Mouse (Mus musculus) stomach, postnatal 0 days (tissue): ENCODE data around the gene Hist1h4f. TPM values are rescaled to one million over a fixed set of nuclear protein-coding genes. Genes with fewer than 3 reads are reported as not detected.
"Not testable (repeated sequence)": the region's sequence is repeated elsewhere in the genome, so short reads cannot be mapped to it uniquely, and the experiment has no call there.

ENCODE experiments used
- ATAC-seq: fragments of 200-750 bp; cut with Nextera tagmentation; 2 replicates; pipeline ENCODE4 v1.8.0; 2017; ENCODE audit not compliant: low FRiP score, low TSS enrichment
- DNase-seq: peaks from one replicate; pipeline ENCODE4 v3.0.0-alpha.2; 2016; ENCODE audit warnings: low spot score
- H3K27ac ChIP-seq: fragments of 300-500 bp; sonication (generic); replicated peaks from 2 replicates; pipeline ENCODE4 v1.5.1; 2014; ENCODE audit warnings: mild to moderate bottlenecking, control low read depth
- H3K27me3 ChIP-seq: fragments of 300-500 bp; sonication (generic); 2 replicates; pipeline ENCODE4 v1.6.1; 2014; ENCODE audit warnings: low read length; ENCODE audit not compliant: control insufficient read depth, insufficient read depth
- H3K36me3 ChIP-seq: fragments of 300-500 bp; sonication (generic); 2 replicates; pipeline ENCODE4 v1.6.1; 2014; ENCODE audit warnings: low read length, mixed read lengths; ENCODE audit not compliant: control insufficient read depth, insufficient read depth
- H3K4me1 ChIP-seq: fragments of 300-500 bp; sonication (generic); replicated peaks from 2 replicates; pipeline ENCODE4 v1.6.1; 2014; ENCODE audit warnings: antibody characterized with exemption; ENCODE audit not compliant: control insufficient read depth, insufficient read depth
- H3K4me2 ChIP-seq: fragments of 300-500 bp; sonication (generic); replicated peaks from 2 replicates; pipeline ENCODE4 v1.6.1; 2014; ENCODE audit warnings: low read depth, mild to moderate bottlenecking, control low read depth, moderate library complexity
- H3K4me3 ChIP-seq: fragments of 300-500 bp; sonication (generic); 2 replicates; pipeline ENCODE4 v1.5.1; 2014; ENCODE audit warnings: low read depth, low read length, control low read depth
- H3K9ac ChIP-seq: fragments of 300-500 bp; sonication (generic); 2 replicates; pipeline ENCODE4 v1.6.1; 2014; ENCODE audit warnings: mild to moderate bottlenecking, low read length, control low read depth, mixed read lengths
- H3K9me3 ChIP-seq: fragments of 300-500 bp; sonication (generic); 2 replicates; pipeline ENCODE4 v1.6.1; 2016; ENCODE audit warnings: low read length; ENCODE audit not compliant: control insufficient read depth
- CTCF ChIP-seq: IDR thresholded peaks from 2 replicates; pipeline ENCODE4 v1.5.1; 2016; ENCODE audit warnings: antibody characterized with exemption, low read depth, mild to moderate bottlenecking, moderate library complexity
- EP300 ChIP-seq: optimal IDR thresholded peaks from 2 replicates; pipeline ENCODE3; 2016; ENCODE audit warnings: antibody characterized with exemption
- WGBS: fragments of 180-500 bp; shearing (Covaris S2); extraction: QIAGEN DNeasy Blood & Tissue Kit; methylation state at CpG from one replicate; pipeline ENCODE4 v1.1.7; 2014; 5-methylcytosine and 5-hydroxymethylcytosine counted together
- polyA plus RNA-seq: library from polyadenylated mRNA; unstranded; fragments of >200 nt; fragmentation: Nextera tagmentation; extraction: Ambion mirVana; gene quantifications from 2 replicates; pipeline ENCODE4 v1.2.1, GENCODE M21; 2015

The Hist1h4f gene
- polyA plus RNA-seq, 1 experiment from 2014 or later, result 0.38 TPM

DNA sequence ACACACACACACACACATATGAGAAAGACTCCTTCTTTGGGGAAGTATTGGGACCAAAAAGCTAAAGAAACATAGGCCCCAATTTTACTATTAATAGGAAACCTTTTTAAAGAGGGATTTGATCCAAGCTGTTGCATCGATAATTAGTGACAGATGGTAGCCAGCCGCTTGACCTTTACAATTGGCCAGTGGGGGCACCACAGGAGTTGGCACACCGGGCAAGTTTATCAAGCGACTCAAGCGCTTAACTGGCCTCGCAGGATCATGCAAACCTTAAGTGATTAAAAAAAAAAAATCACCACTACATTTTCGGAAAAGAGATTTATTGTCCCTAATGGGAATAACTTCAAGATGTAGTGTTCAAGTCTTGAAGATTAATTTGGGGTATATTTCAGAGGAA is 41.2 kb upstream of the Hist1h4f start:
- no peaks in the 10 kb centered on the region for H3K27me3 ChIP-seq
- ATAC-seq (no peak), DNase-seq (no peak)
- no peaks in the 10 kb centered on the region for H3K36me3 ChIP-seq
- TF ChIP-seq CTCF (no peak), EP300 (no peak)
- 64% methylated on average over 7 of the region's 7 CpGs for WGBS
- no peak overlapping the region for H3K4me3 ChIP-seq
- no peak overlapping the region for H3K9ac ChIP-seq
- no peak overlapping the region for H3K4me2 ChIP-seq
- H3K9me3 ChIP-seq, result no peaks in the 10 kb centered on the region
- H3K27ac ChIP-seq, result no peak overlapping the region; the same call in 1 of the 2 replicates
- no peaks in the 10 kb centered on the region for H3K4me1 ChIP-seq

GRCm38 (mm10) chr13:23591886-23592285 is 40.4 kb upstream of the Hist1h4f start:
- not testable (repeated sequence) for H3K4me3 ChIP-seq, DNase-seq, H3K9me3 ChIP-seq, ATAC-seq, H3K4me2 ChIP-seq, H3K27me3 ChIP-seq, H3K4me1 ChIP-seq, H3K27ac ChIP-seq, H3K36me3 ChIP-seq, H3K9ac ChIP-seq
- 74% methylated on average over 7 of the region's 7 CpGs for WGBS

DNA sequence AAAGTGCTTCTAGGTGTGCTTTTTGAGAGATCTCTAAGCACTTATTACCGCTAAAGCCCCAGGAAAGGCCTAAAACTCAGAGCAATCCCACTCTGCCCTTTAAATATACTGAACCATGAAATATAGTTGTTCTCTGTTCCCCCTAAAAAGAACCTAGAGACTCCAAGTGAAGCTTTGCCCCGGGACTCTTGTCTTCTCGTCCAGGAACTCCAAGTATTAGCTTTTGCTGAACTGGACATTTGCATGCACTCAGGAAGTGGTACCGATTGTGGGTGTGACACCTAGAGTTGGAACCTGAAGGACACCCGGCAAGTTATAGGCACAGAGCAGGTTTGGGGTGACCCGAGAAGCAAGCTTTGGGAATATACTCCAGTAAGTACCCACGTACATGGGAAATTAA is 39.8 kb upstream of the Hist1h4f start:
- 93% methylated on average over 7 of the region's 7 CpGs for WGBS
- ATAC-seq (no peak), DNase-seq (no peak)
- no peaks in the 10 kb centered on the region for H3K36me3 ChIP-seq
- H3K4me1 ChIP-seq, result no peaks in the 10 kb centered on the region
- no peaks in the 10 kb centered on the region for H3K27me3 ChIP-seq
- no peak overlapping the region for H3K4me2 ChIP-seq
- TF ChIP-seq CTCF, result no peak
- H3K27ac ChIP-seq, result no peak overlapping the region
- H3K4me3 ChIP-seq, result no peak overlapping the region
- no peaks in the 10 kb centered on the region for H3K9me3 ChIP-seq
- H3K9ac ChIP-seq, result no peak overlapping the region

- Histone ChIP-seq H3K4me1 (0 out of 2 replicates have a peak, but pooled peaks cover 2% of the 10 kb centered on the region), H3K27me3 (no peaks in the 10 kb centered on the region), H3K4me2 (peak overlapping the region; percentile 67), H3K36me3 (no peaks in the 10 kb centered on the region), H3K27ac (peak overlapping the region; percentile 93), H3K4me3 (peak overlapping the region; percentile 57), H3K9ac (peak overlapping the region; percentile 62), H3K9me3 (no peaks in the 10 kb centered on the region)
- ATAC-seq (no peak), DNase-seq (no peak)
- WGBS, result 3% methylated on average over 1 of the region's 1 CpGs
- no peak for TF ChIP-seq EP300
- no peak for TF ChIP-seq CTCF
Measured at GRCm38 (mm10) chr13:23586940-23587225, 35.4 kb upstream of the Hist1h4f start.

- Histone ChIP-seq H3K27me3 (no peaks in the 10 kb centered on the region), H3K4me1 (0 out of 2 replicates have a peak, but pooled peaks cover 2% of the 10 kb centered on the region), H3K9me3 (no peaks in the 10 kb centered on the region), H3K27ac (peak overlapping the region; percentile 93), H3K4me2 (peak overlapping the region; percentile 67), H3K9ac (peak overlapping the region; percentile 62), H3K4me3 (peak overlapping the region; percentile 57), H3K36me3 (no peaks in the 10 kb centered on the region)
- WGBS, result under 1% methylated on average over 22 of the region's 22 CpGs
- ATAC-seq, result no peak
- no peak for DNase-seq
- TF ChIP-seq CTCF, result no peak
- TF ChIP-seq EP300, result no peak
Measured at GRCm38 (mm10) chr13:23586099-23586939, 34.9 kb upstream of the Hist1h4f start.

- Histone ChIP-seq H3K27ac (peak overlapping the region; percentile 97), H3K4me3 (peak overlapping the region; percentile 57), H3K4me2 (peak overlapping the region; percentile 80), H3K9ac (peak overlapping the region; percentile 76)
- not testable (repeated sequence) for H3K9me3 ChIP-seq, H3K36me3 ChIP-seq, H3K27me3 ChIP-seq, H3K4me1 ChIP-seq
- peak; percentile 63 for DNase-seq
- WGBS, result under 1% methylated on average over 18 of the region's 36 CpGs
- ATAC-seq, result peak; percentile 89
Measured at GRCm38 (mm10) chr13:23585442-23586098, 34.1 kb upstream of the Hist1h4f start.
